Comparison of ENCODE assay signal across 10 mouse cellular contexts in the genomic region with DNA sequence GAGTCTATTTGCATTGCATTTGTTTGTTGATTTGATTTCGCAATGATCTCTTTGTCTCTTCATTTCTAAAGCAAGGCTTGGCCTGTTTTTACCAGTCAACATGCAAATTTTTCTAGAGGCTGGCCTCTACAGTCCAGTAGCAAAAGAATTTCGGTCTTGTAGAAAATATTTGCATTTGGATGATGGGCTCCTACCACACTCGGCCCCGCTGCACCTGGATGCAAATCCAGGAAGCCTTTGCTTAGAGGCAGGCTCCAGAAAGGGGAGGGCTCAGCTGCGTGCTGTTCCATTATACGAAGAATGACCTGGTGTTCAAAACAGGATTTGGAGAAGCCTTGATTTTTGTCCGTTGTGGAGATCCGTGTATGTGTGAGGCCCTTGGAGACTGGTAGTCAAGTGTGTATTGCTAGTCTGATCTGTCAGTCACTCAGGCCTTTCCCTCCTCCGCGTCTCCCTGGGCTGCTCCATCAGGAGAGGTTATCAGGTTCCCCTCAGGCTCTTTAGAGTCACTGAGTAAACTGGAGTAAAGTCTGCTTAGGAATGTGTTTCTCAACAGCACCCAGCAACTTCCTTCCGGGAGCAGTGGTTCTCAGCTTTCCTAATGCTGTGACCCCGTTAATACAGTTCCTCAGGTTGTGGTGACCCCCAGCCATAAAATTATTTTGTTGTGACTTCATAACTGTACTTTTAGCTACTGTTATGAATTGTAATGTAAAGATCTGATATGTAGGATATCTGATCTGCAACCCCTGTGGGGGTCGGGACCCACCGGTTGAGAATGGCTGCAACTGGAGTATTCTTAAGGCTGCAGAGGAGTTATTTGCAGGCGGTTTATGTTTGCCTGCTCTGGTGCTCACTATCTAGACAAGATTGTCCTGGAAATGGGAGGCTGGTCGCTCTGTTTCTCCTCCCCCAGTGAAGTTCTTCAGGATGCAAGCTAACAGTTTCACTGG. TPM values are rescaled to one million over a fixed set of nuclear protein-coding genes. Genes with fewer than 3 reads are reported as not detected.
A peak's percentile ranks its signal among the peaks of the same experiment; 100 is the strongest.
DNase-seq lines count a peak whose midpoint lies in the region; ATAC-seq and TF ChIP-seq lines count a peak whose summit lies in the region.
"Had no signal": no experiment of that assay in that cellular context is flagged by ENCODE, and none has a peak within 500 bp of the region (broad histone marks: within the 10 kb centered on the region; RNA-seq: fewer than 3 reads in every experiment).

No protein-coding gene starts in this region.

- peak overlapping the region; percentile 22 to 41 for H3K27ac ChIP-seq in heart, embryonic 14.5 days (replicated peaks in 1 of 2; ENCODE audit: control insufficient read depth in 1 of 2, insufficient read depth in 1 of 2, low read depth in 2 of 2, low read length in 2 of 2)
- no peak overlapping the region for H3K27ac ChIP-seq in embryonic facial prominence, embryonic 14.5 days (replicated peaks; ENCODE audit: low read depth, low read length)
- H3K27ac ChIP-seq in kidney, postnatal 0 days: peak overlapping the region; percentile 19; the same call in 1 of the 2 replicates
- no peak overlapping the region for H3K27ac ChIP-seq in midbrain, embryonic 14.5 days (replicated peaks; ENCODE audit: low read depth, low read length)
- no peak overlapping the region for H3K27ac ChIP-seq in layer of hippocampus, adult 2 months
- H3K27ac ChIP-seq: limb, embryonic 13.5 days had no signal

- no peaks in the 10 kb centered on the region for H3K27me3 ChIP-seq in heart, embryonic 14.5 days (ENCODE audit: control insufficient read depth, insufficient read depth, low read length)
- no peaks in the 10 kb centered on the region for H3K27me3 ChIP-seq in embryonic facial prominence, embryonic 14.5 days (replicated peaks; ENCODE audit: control insufficient read depth, insufficient read depth, low read length)
- no peaks in the 10 kb centered on the region for H3K27me3 ChIP-seq in kidney, postnatal 0 days (ENCODE audit: insufficient read depth, low read length)
- no peaks in the 10 kb centered on the region for H3K27me3 ChIP-seq in midbrain, embryonic 14.5 days (ENCODE audit: control insufficient read depth, insufficient read depth, low read length)
- H3K27me3 ChIP-seq: limb, embryonic 13.5 days had no signal

- H3K4me2 ChIP-seq in heart, embryonic 14.5 days (ENCODE audit: low read length): no peak overlapping the region
- no peak overlapping the region for H3K4me2 ChIP-seq in embryonic facial prominence, embryonic 14.5 days (ENCODE audit: low read depth, low read length)
- H3K4me2 ChIP-seq in kidney, postnatal 0 days (ENCODE audit: low read length): no peak overlapping the region
- H3K4me2 ChIP-seq in midbrain, embryonic 14.5 days (ENCODE audit: low read length): no peak overlapping the region
- H3K4me2 ChIP-seq: limb, embryonic 13.5 days had no signal

- WGBS in heart, embryonic 14.5 days: 29% methylated on average over 16 of the region's 16 CpGs
- WGBS in embryonic facial prominence, embryonic 14.5 days: 32% methylated on average over 16 of the region's 16 CpGs
- 29% methylated on average over 16 of the region's 16 CpGs for WGBS in kidney, postnatal 0 days
- WGBS in midbrain, embryonic 14.5 days: 41% methylated on average over 16 of the region's 16 CpGs

- H3K9me3 ChIP-seq in heart, embryonic 14.5 days (ENCODE audit: control insufficient read depth, low read length): no peaks in the 10 kb centered on the region
- no peaks in the 10 kb centered on the region for H3K9me3 ChIP-seq in embryonic facial prominence, embryonic 14.5 days (ENCODE audit: control insufficient read depth, low read length)
- no peaks in the 10 kb centered on the region for H3K9me3 ChIP-seq in kidney, postnatal 0 days (replicated peaks; ENCODE audit: low read length)
- no peaks in the 10 kb centered on the region for H3K9me3 ChIP-seq in midbrain, embryonic 14.5 days (ENCODE audit: control insufficient read depth, low read length)
- H3K9me3 ChIP-seq: limb, embryonic 13.5 days had no signal

- H3K9ac ChIP-seq in heart, embryonic 14.5 days (ENCODE audit: low read length): no peak overlapping the region; the same call in 1 of the 2 replicates
- H3K9ac ChIP-seq in embryonic facial prominence, embryonic 14.5 days (ENCODE audit: low read depth, low read length): no peak overlapping the region
- H3K9ac ChIP-seq in kidney, postnatal 0 days (ENCODE audit: low read depth, low read length): no peak overlapping the region
- no peak overlapping the region for H3K9ac ChIP-seq in midbrain, embryonic 14.5 days (replicated peaks; ENCODE audit: low read length)
- H3K9ac ChIP-seq: limb, embryonic 13.5 days had no signal

- H3K4me3 ChIP-seq in heart, embryonic 14.5 days (ENCODE audit: control insufficient read depth in 1 of 2, insufficient read depth in 1 of 2, low read depth in 1 of 2, low read length in 2 of 2): no peak overlapping the region
- no peak overlapping the region for H3K4me3 ChIP-seq in embryonic facial prominence, embryonic 14.5 days (ENCODE audit: low read depth, low read length)
- H3K4me3 ChIP-seq in kidney, postnatal 0 days (replicated peaks; ENCODE audit: low read depth, low read length): no peak overlapping the region
- no peak overlapping the region for H3K4me3 ChIP-seq in midbrain, embryonic 14.5 days (replicated peaks; ENCODE audit: low read depth, low read length)
- no peak overlapping the region for H3K4me3 ChIP-seq in layer of hippocampus, adult 2 months
- H3K4me3 ChIP-seq: limb, embryonic 13.5 days had no signal

- intact Hi-C loops in heart, postnatal 10 days (cut with DNase I): no loop called here

- no peak for DNase-seq in heart, postnatal 10 days
- peak; percentile 18 for DNase-seq in embryonic facial prominence, embryonic 14.5 days (ENCODE audit: low spot score)
- DNase-seq in kidney, postnatal 0 days (ENCODE audit: low spot score): peak; percentile 58
- DNase-seq in midbrain, embryonic 14.5 days: peak; percentile 41
- DNase-seq in gastrocnemius, postnatal 25 days: no peak
- no peak for DNase-seq in layer of hippocampus, adult 2 months (ENCODE audit: low spot score in 2 of 2)
- DNase-seq in frontal cortex, postnatal 14 days (ENCODE audit: low spot score in 2 of 2): no peak
- DNase-seq: cerebellum, postnatal 36 days had no signal

- no peak for TF ChIP-seq CTCF in kidney, postnatal 0 days (IDR thresholded peaks at IDR 0.05; ENCODE audit: low read depth)
- no peak for TF ChIP-seq CTCF in layer of hippocampus, adult 2 months (conservative IDR thresholded peaks at IDR 0.05)

- H3K4me1 ChIP-seq in heart, embryonic 14.5 days (ENCODE audit: control insufficient read depth in 2 of 2, insufficient read depth in 2 of 2, low read length in 2 of 2): peaks cover 23 to 28% of the 10 kb centered on the region in 2 experiments
- no peaks in the 10 kb centered on the region for H3K4me1 ChIP-seq in embryonic facial prominence, embryonic 14.5 days (ENCODE audit: control insufficient read depth, insufficient read depth, low read length)
- peaks cover 11% of the 10 kb centered on the region; the same call in 1 of the 2 replicates for H3K4me1 ChIP-seq in kidney, postnatal 0 days (replicated peaks; ENCODE audit: insufficient read depth, low read length)
- no peaks in the 10 kb centered on the region for H3K4me1 ChIP-seq in midbrain, embryonic 14.5 days (ENCODE audit: control insufficient read depth, insufficient read depth, low read length)

- no peaks in the 10 kb centered on the region for H3K36me3 ChIP-seq in heart, embryonic 14.5 days (ENCODE audit: control insufficient read depth, insufficient read depth, low read length)
- H3K36me3 ChIP-seq in embryonic facial prominence, embryonic 14.5 days (ENCODE audit: control insufficient read depth, insufficient read depth, low read length): no peaks in the 10 kb centered on the region
- H3K36me3 ChIP-seq in kidney, postnatal 0 days (ENCODE audit: insufficient read depth, low read length): no peaks in the 10 kb centered on the region
- H3K36me3 ChIP-seq in midbrain, embryonic 14.5 days (ENCODE audit: control insufficient read depth, insufficient read depth, low read length): no peaks in the 10 kb centered on the region
- H3K36me3 ChIP-seq: limb, embryonic 13.5 days had no signal

- no peak for ATAC-seq in heart, embryonic 14.5 days (ENCODE audit: insufficient number of reproducible peaks, insufficient read depth, low FRiP score, low read depth)
- ATAC-seq in embryonic facial prominence, embryonic 14.5 days (ENCODE audit: low read depth): peak; percentile 55; the same call in 1 of the 2 replicates
- peak; percentile 52; the same call in 1 of the 2 replicates for ATAC-seq in kidney, postnatal 0 days (replicated peaks; ENCODE audit: low FRiP score, low read depth)
- no peak for ATAC-seq in midbrain, embryonic 14.5 days (ENCODE audit: low FRiP score, low TSS enrichment)

RNA-seq across cellular contexts. Expression of gene Sox4, which starts 35.5 kb away (rescaled TPM):
- polyA plus RNA-seq in heart, embryonic 14.5 days (2014; fragmentation: Nextera tagmentation; extraction: Ambion mirVana): 69.5 and 79.2 TPM in 2 replicates
- total RNA-seq in heart, postnatal 10 days (2021): 100 to 1,000 TPM in 1 of 2 experiments, 10 to 100 TPM in 1; 58.8 to 129 TPM
- polyA plus RNA-seq in embryonic facial prominence, embryonic 14.5 days (2014; fragmentation: Nextera tagmentation; extraction: Ambion mirVana): 62.7 and 67.5 TPM in 2 replicates
- polyA plus RNA-seq in kidney, postnatal 0 days (2015; fragmentation: Nextera tagmentation; extraction: Ambion mirVana): 51.8 and 60.9 TPM in 2 replicates
- polyA plus RNA-seq in midbrain, embryonic 14.5 days (2014; fragmentation: Nextera tagmentation; extraction: Ambion mirVana): 295 and 314 TPM in 2 replicates
- 1 to 10 TPM; 4.8 to 5.3 TPM for total RNA-seq in gastrocnemius, postnatal 25 days (2021)
- total RNA-seq in layer of hippocampus, adult 2 months (2021): 10 to 100 TPM; 18.6 to 21.2 TPM

Comparison
In these comparisons a context has a peak if more than half of its experiments do, and no peak if none do; other contexts are left out.
1. ATAC-seq: peak in embryonic facial prominence, embryonic 14.5 days (single experiment) and kidney, postnatal 0 days (single experiment); none in heart, embryonic 14.5 days (single experiment) and midbrain, embryonic 14.5 days (single experiment).
2. H3K27ac ChIP-seq: peak in heart, embryonic 14.5 days (2 of 2) and kidney, postnatal 0 days (single experiment); none in embryonic facial prominence, embryonic 14.5 days (single experiment), midbrain, embryonic 14.5 days (single experiment) and layer of hippocampus, adult 2 months (single experiment).
3. DNase-seq: peak in embryonic facial prominence, embryonic 14.5 days (single experiment), kidney, postnatal 0 days (single experiment) and midbrain, embryonic 14.5 days (single experiment); none in heart, postnatal 10 days (0 of 2), gastrocnemius, postnatal 25 days (single experiment), layer of hippocampus, adult 2 months (0 of 2) and frontal cortex, postnatal 14 days (0 of 2).